Mouse (Mus musculus): ENCODE data around the gene Tmed2. TPM values are rescaled to one million over a fixed set of nuclear protein-coding genes. Genes with fewer than 3 reads are reported as not detected.
A peak's percentile ranks its signal among the peaks of the same experiment; 100 is the strongest.
"Not testable (repeated sequence)": the region's sequence is repeated elsewhere in the genome, so short reads cannot be mapped to it uniquely, and the experiment has no call there.

Tmed2 gene
- polyA plus RNA-seq (2015; fragmentation: Nextera tagmentation; extraction: Ambion mirVana) = 321 and 337 TPM in 2 replicates

DNA sequence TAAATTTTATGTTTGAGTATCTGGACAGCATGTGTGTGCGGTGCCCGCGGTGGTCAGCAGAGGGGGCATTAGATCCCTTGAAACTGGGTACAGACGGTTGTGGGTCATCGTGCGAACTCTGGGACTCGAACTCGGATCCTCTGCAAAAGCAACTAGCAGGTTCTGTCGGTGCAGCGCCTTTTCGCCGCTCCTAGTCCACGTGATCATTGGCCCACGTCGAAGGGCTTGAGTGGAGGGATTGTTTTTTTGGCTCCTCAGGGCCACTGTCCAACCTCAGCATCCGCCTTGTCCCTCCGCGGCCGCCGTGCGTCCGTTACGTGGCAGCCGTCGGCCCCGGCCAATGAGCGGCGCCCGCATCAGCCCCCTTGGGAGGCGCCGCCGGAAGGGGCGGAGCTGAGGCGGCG is at the start of gene Tmed2:
Gene Tmed2, plus strand, starts transcription at position 313 of the 404 bp plus-strand sequence.
- H3K36me3 ChIP-seq (replicated peaks) = peaks cover 33% of the 10 kb centered on the region
- peak; percentile 93 for ATAC-seq (ENCODE audit: insufficient read depth)
- peak within 1 kb of the TSS; percentile 97 for H3K4me3 ChIP-seq (replicated peaks)
- peak within 1 kb of the TSS; percentile 93 for H3K27ac ChIP-seq (replicated peaks)
- 0 out of 2 replicates have a peak, but pooled peaks cover 7% of the 10 kb centered on the region for H3K27me3 ChIP-seq
- peaks cover 46% of the 10 kb centered on the region for H3K4me1 ChIP-seq (replicated peaks)
- H3K9ac ChIP-seq = peak within 1 kb of the TSS; percentile 91
- H3K4me2 ChIP-seq = peak within 1 kb of the TSS; percentile 82
- under 1% methylated on average over 35 of the region's 35 CpGs for WGBS (ENCODE audit: insufficient replicate concordance)
- H3K9me3 ChIP-seq (replicated peaks) = no peaks in the 10 kb centered on the region

GRCm38 (mm10) chr5:124491732-124492131 is 48.8 kb upstream of the Tmed2 start:
- WGBS (ENCODE audit: insufficient replicate concordance) = 81% methylated on average over 4 of the region's 4 CpGs
- Histone ChIP-seq H3K4me3 (replicated peaks) (no peak overlapping the region), H3K4me1 (replicated peaks) (peaks cover 8% of the 10 kb centered on the region), H3K9me3 (replicated peaks) (no peaks in the 10 kb centered on the region), H3K36me3 (replicated peaks) (peaks cover 22% of the 10 kb centered on the region), H3K9ac (no peak overlapping the region), H3K4me2 (no peak overlapping the region), H3K27ac (replicated peaks) (no peak overlapping the region), H3K27me3 (no peaks in the 10 kb centered on the region)
- ATAC-seq (ENCODE audit: insufficient read depth) = no peak

DNA sequence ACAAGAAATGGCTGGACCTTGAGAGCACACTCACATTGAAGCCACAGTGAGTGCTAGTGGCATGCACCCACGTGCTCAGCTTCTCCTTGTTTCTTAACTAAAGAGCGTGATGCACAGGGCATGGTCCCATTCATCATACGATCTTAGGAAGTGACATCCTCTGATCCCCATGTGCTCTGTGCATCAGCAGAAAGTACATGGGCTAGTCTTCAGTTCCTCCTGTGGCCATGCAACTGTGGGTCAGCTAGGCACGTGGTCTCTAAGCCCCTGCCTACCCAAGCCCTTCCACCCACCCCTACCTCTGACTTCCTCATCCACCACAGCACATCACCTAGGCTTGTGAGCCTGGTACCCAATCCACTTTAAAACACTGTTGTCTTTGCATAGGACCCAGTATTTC is 47.9 kb upstream of the Tmed2 start:
- Histone ChIP-seq H3K4me1 (replicated peaks) (peaks cover 17% of the 10 kb centered on the region), H3K9ac (no peak overlapping the region), H3K4me3 (replicated peaks) (no peak overlapping the region), H3K36me3 (replicated peaks) (peaks cover 22% of the 10 kb centered on the region), H3K27me3 (no peaks in the 10 kb centered on the region), H3K4me2 (no peak overlapping the region), H3K9me3 (replicated peaks) (no peaks in the 10 kb centered on the region), H3K27ac (replicated peaks) (no peak overlapping the region)
- no peak for ATAC-seq (ENCODE audit: insufficient read depth)
- WGBS (ENCODE audit: insufficient replicate concordance) = 64% methylated on average over 4 of the region's 4 CpGs

GRCm38 (mm10) chr5:124493455-124493854 is 47.0 kb upstream of the Tmed2 start:
- WGBS (ENCODE audit: insufficient replicate concordance) = 68% methylated on average over 11 of the region's 11 CpGs
- H3K36me3 ChIP-seq (replicated peaks) = peaks cover 22% of the 10 kb centered on the region
- peaks cover 24% of the 10 kb centered on the region for H3K4me1 ChIP-seq (replicated peaks)
- H3K4me2 ChIP-seq = no peak overlapping the region
- no peaks in the 10 kb centered on the region for H3K27me3 ChIP-seq
- no peak overlapping the region for H3K27ac ChIP-seq (replicated peaks)
- no peak overlapping the region for H3K9ac ChIP-seq
- ATAC-seq (ENCODE audit: insufficient read depth) = no peak
- no peak overlapping the region for H3K4me3 ChIP-seq (replicated peaks)
- H3K9me3 ChIP-seq (replicated peaks) = no peaks in the 10 kb centered on the region

GRCm38 (mm10) chr5:124495547-124495946 is 44.9 kb upstream of the Tmed2 start:
- WGBS (ENCODE audit: insufficient replicate concordance) = 66% methylated on average over 7 of the region's 7 CpGs
- H3K4me2 ChIP-seq = no peak overlapping the region
- ATAC-seq (ENCODE audit: insufficient read depth) = no peak
- H3K4me3 ChIP-seq (replicated peaks) = no peak overlapping the region
- H3K27me3 ChIP-seq = no peaks in the 10 kb centered on the region
- H3K27ac ChIP-seq (replicated peaks) = no peak overlapping the region
- H3K9me3 ChIP-seq (replicated peaks) = no peaks in the 10 kb centered on the region
- H3K36me3 ChIP-seq (replicated peaks) = peaks cover 20% of the 10 kb centered on the region
- peaks cover 36% of the 10 kb centered on the region for H3K4me1 ChIP-seq (replicated peaks)
- H3K9ac ChIP-seq = no peak overlapping the region

DNA sequence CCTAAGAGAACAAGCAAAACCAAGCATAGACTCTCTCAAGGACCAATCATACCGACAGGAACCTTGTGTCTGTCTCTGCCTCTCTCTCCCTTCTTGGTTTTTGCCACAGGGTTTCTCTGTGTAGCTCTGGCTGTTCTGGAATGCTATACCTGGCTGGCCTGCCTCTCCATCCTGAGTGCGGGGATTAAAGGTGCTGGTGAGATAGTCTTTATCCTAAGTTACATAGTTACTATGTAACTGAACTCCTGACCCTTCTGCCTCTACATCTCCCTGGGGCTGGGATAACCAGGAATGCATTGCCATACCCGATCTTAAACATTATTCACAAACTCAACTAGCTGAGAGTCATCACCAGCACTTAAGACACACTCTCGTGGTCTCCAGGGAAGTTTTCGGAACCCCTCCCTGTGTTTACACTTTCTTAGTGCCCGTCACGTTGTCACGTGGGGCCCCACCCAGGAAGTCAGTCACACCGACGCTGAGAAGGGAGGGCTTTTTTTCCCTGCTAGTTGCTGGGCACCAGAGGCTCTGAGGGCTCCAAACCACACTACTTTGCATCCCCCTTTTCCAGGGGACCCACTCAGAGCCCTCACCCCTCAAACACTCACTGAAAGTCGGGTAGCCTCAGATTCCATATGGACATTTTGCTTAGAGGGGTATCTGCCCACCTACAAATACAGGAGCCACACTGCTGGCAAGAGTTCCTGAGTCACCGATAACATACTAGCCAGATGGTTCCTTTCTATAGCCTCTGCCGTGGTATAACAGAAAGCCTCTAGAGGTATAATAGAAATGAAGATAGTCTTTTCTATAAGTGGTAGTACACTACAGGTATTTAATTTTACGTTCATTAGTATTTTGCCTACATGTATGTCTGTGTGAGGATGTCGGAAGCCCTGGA is 43.6 kb upstream of the Tmed2 start:
- peaks cover 36% of the 10 kb centered on the region for H3K4me1 ChIP-seq (replicated peaks)
- no peak for ATAC-seq (ENCODE audit: insufficient read depth)
- peak overlapping the region; percentile 3; the same call in 1 of the 2 replicates for H3K4me3 ChIP-seq (replicated peaks)
- 31% methylated on average over 15 of the region's 15 CpGs for WGBS (ENCODE audit: insufficient replicate concordance)
- H3K27ac ChIP-seq (replicated peaks) = no peak overlapping the region
- peak overlapping the region; percentile 38 for H3K4me2 ChIP-seq
- H3K9me3 ChIP-seq (replicated peaks) = no peaks in the 10 kb centered on the region
- no peaks in the 10 kb centered on the region for H3K27me3 ChIP-seq
- H3K36me3 ChIP-seq (replicated peaks) = peaks cover 7% of the 10 kb centered on the region; the same call in 1 of the 2 replicates
- no peak overlapping the region for H3K9ac ChIP-seq

GRCm38 (mm10) chr5:124498221-124498876 is 42.1 kb upstream of the Tmed2 start:
- H3K9me3 ChIP-seq (replicated peaks) = no peaks in the 10 kb centered on the region
- 16% methylated on average over 9 of the region's 9 CpGs for WGBS (ENCODE audit: insufficient replicate concordance)
- peak overlapping the region; percentile 23; the same call in 1 of the 2 replicates for H3K4me2 ChIP-seq
- ATAC-seq (ENCODE audit: insufficient read depth) = no peak
- no peak overlapping the region for H3K4me3 ChIP-seq (replicated peaks)
- H3K27me3 ChIP-seq = no peaks in the 10 kb centered on the region
- H3K36me3 ChIP-seq (replicated peaks) = no peaks in the 10 kb centered on the region
- no peak overlapping the region; the same call in 1 of the 2 replicates for H3K9ac ChIP-seq
- peak overlapping the region; percentile 31 for H3K27ac ChIP-seq (replicated peaks)
- peaks cover 36% of the 10 kb centered on the region for H3K4me1 ChIP-seq (replicated peaks)

GRCm38 (mm10) chr5:124499001-124499400 is 41.5 kb upstream of the Tmed2 start:
- Histone ChIP-seq H3K9ac (no peak overlapping the region), H3K4me3 (replicated peaks) (no peak overlapping the region), H3K4me1 (replicated peaks) (peaks cover 36% of the 10 kb centered on the region), H3K4me2 (peak overlapping the region; percentile 23; the same call in 1 of the 2 replicates), H3K9me3 (replicated peaks) (no peaks in the 10 kb centered on the region), H3K27ac (replicated peaks) (no peak overlapping the region), H3K27me3 (no peaks in the 10 kb centered on the region), H3K36me3 (replicated peaks) (no peaks in the 10 kb centered on the region)
- ATAC-seq (ENCODE audit: insufficient read depth) = peak; percentile 43; the same call in 1 of the 2 replicates
- WGBS (ENCODE audit: insufficient replicate concordance) = 19% methylated on average over 5 of the region's 5 CpGs

- ATAC-seq (ENCODE audit: insufficient read depth); H3K9me3 ChIP-seq (replicated peaks); H3K4me2 ChIP-seq; H3K36me3 ChIP-seq (replicated peaks); H3K27me3 ChIP-seq; H3K9ac ChIP-seq; H3K4me3 ChIP-seq (replicated peaks); H3K27ac ChIP-seq (replicated peaks): not testable (repeated sequence)
- 59% methylated on average over 2 of the region's 4 CpGs for WGBS (ENCODE audit: insufficient replicate concordance)
- H3K4me1 ChIP-seq (replicated peaks) = peaks cover 36% of the 10 kb centered on the region
Observed at GRCm38 (mm10) chr5:124500037-124500436, 40.5 kb upstream of the Tmed2 start.

GRCm38 (mm10) chr5:124500573-124500972 is 39.9 kb upstream of the Tmed2 start:
- 76% methylated on average over 3 of the region's 3 CpGs for WGBS (ENCODE audit: insufficient replicate concordance)
- Histone ChIP-seq H3K4me2 (no peak overlapping the region), H3K9me3 (replicated peaks) (no peaks in the 10 kb centered on the region), H3K4me3 (replicated peaks) (no peak overlapping the region), H3K9ac (no peak overlapping the region), H3K4me1 (replicated peaks) (peaks cover 36% of the 10 kb centered on the region), H3K27me3 (no peaks in the 10 kb centered on the region), H3K36me3 (replicated peaks) (no peaks in the 10 kb centered on the region), H3K27ac (replicated peaks) (no peak overlapping the region)
- no peak for ATAC-seq (ENCODE audit: insufficient read depth)

DNA sequence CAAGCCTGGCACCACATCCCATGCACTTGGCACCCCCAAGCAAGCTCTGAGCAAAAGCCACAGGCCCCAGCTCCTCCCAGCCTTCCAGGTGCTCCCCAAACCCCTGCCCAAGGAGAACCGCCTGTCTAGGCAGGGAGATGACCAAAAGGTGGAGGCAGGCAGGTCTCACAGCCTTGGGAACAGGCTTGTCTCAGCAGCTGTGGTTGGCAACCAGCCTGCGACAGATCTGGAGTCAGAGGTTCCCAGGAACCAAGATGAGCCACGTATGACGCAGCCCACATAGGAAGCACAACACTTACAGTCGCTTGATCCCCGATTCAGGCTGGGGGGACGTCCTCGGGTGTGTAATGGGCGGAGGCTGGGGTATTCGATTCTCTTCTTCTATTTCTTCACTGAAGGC is 39.0 kb upstream of the Tmed2 start:
- H3K9me3 ChIP-seq (replicated peaks) = no peaks in the 10 kb centered on the region
- H3K27ac ChIP-seq (replicated peaks) = no peak overlapping the region
- no peak overlapping the region for H3K9ac ChIP-seq
- H3K4me2 ChIP-seq = no peak overlapping the region
- no peak overlapping the region for H3K4me3 ChIP-seq (replicated peaks)
- no peaks in the 10 kb centered on the region for H3K36me3 ChIP-seq (replicated peaks)
- no peaks in the 10 kb centered on the region for H3K27me3 ChIP-seq
- WGBS (ENCODE audit: insufficient replicate concordance) = 71% methylated on average over 10 of the region's 10 CpGs
- ATAC-seq (ENCODE audit: insufficient read depth) = no peak
- peaks cover 30% of the 10 kb centered on the region for H3K4me1 ChIP-seq (replicated peaks)
